Mouse (Mus musculus): Measurements from ENCODE around the gene Rpl36al. TPM values are rescaled to one million over a fixed set of nuclear protein-coding genes. Genes with fewer than 3 reads are reported as not detected.

Rpl36al gene
- polyA plus RNA-seq, 1 experiment from 2014 or later: 768 TPM

DNA sequence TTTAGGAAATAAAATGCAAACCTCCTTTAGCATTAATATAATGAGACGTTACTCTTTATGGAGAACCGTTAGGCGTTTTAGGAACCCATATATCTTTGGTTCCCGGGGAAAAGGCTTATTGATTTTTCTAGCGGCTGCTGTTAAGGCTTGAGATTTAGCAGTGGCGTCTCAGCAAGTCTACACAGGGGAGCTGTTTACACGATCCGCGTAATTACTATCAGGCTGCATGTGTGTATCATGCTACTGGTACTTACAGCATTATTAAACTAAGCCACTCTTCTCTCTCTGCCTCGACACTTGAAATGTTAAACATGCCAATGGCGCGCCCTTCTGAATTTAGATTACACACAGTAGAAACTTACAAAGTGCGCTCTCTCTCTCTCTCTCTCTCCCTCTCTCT is 33.8 kb downstream of the Rpl36al start:
- Histone ChIP-seq H3K4me2 (ENCODE audit: low read length) (no peak overlapping the region), H3K9ac (ENCODE audit: low read depth, low read length) (no peak overlapping the region), H3K27me3 (ENCODE audit: insufficient read depth, low read length) (no peaks in the 10 kb centered on the region), H3K4me3 (replicated peaks; ENCODE audit: low read depth, low read length) (no peak overlapping the region), H3K36me3 (ENCODE audit: insufficient read depth, low read length) (no peaks in the 10 kb centered on the region), H3K4me1 (replicated peaks; ENCODE audit: insufficient read depth, low read length) (no peaks in the 10 kb centered on the region), H3K9me3 (replicated peaks; ENCODE audit: low read length) (no peaks in the 10 kb centered on the region), H3K27ac (no peak overlapping the region)
- no peak for TF ChIP-seq CTCF (IDR thresholded peaks at IDR 0.05; ENCODE audit: low read depth)
- ATAC-seq (replicated peaks; ENCODE audit: low FRiP score, low read depth) (no peak), DNase-seq (ENCODE audit: low spot score) (no peak)
- WGBS: 85% methylated on average over 13 of the region's 13 CpGs

- WGBS: 98% methylated on average over 5 of the region's 5 CpGs
- Histone ChIP-seq H3K27ac (no peak overlapping the region), H3K4me3 (replicated peaks; ENCODE audit: low read depth, low read length) (no peak overlapping the region), H3K36me3 (ENCODE audit: insufficient read depth, low read length) (no peaks in the 10 kb centered on the region), H3K9ac (ENCODE audit: low read depth, low read length) (no peak overlapping the region), H3K4me2 (ENCODE audit: low read length) (no peak overlapping the region), H3K9me3 (replicated peaks; ENCODE audit: low read length) (no peaks in the 10 kb centered on the region), H3K27me3 (ENCODE audit: insufficient read depth, low read length) (no peaks in the 10 kb centered on the region), H3K4me1 (replicated peaks; ENCODE audit: insufficient read depth, low read length) (no peaks in the 10 kb centered on the region)
- no peak for ATAC-seq (replicated peaks; ENCODE audit: low FRiP score, low read depth)
- DNase-seq (ENCODE audit: low spot score): no peak
- no peak for TF ChIP-seq CTCF (IDR thresholded peaks at IDR 0.05; ENCODE audit: low read depth)
These were observed 36.6 kb downstream of the Rpl36al start for GRCm38 (mm10) chr12:69147166-69147735.

GRCm38 (mm10) chr12:69143460-69143859 is 40.4 kb downstream of the Rpl36al start:
- no peak overlapping the region for H3K4me2 ChIP-seq (ENCODE audit: low read length)
- no peak for ATAC-seq (replicated peaks; ENCODE audit: low FRiP score, low read depth)
- WGBS: 88% methylated on average over 6 of the region's 6 CpGs

GRCm38 (mm10) chr12:69139841-69140240 is 44.0 kb downstream of the Rpl36al start:
- WGBS: 89% methylated on average over 7 of the region's 7 CpGs
- Histone ChIP-seq H3K4me2 (ENCODE audit: low read length) (no peak overlapping the region), H3K27ac (no peak overlapping the region), H3K9me3 (replicated peaks; ENCODE audit: low read length) (no peaks in the 10 kb centered on the region), H3K9ac (ENCODE audit: low read depth, low read length) (no peak overlapping the region), H3K4me3 (replicated peaks; ENCODE audit: low read depth, low read length) (no peak overlapping the region), H3K36me3 (ENCODE audit: insufficient read depth, low read length) (no peaks in the 10 kb centered on the region), H3K4me1 (replicated peaks; ENCODE audit: insufficient read depth, low read length) (no peaks in the 10 kb centered on the region), H3K27me3 (ENCODE audit: insufficient read depth, low read length) (no peaks in the 10 kb centered on the region)
- ATAC-seq (replicated peaks; ENCODE audit: low FRiP score, low read depth) (peak; percentile 46; the same call in 1 of the 2 replicates), DNase-seq (ENCODE audit: low spot score) (no peak)
- TF ChIP-seq CTCF (IDR thresholded peaks at IDR 0.05; ENCODE audit: low read depth): no peak

More at GRCm38 (mm10) chr12:69143460-69143859, 40.4 kb downstream of the Rpl36al start:
- Histone ChIP-seq H3K27ac (no peak overlapping the region), H3K36me3 (ENCODE audit: insufficient read depth, low read length) (no peaks in the 10 kb centered on the region), H3K9me3 (replicated peaks; ENCODE audit: low read length) (no peaks in the 10 kb centered on the region), H3K4me1 (replicated peaks; ENCODE audit: insufficient read depth, low read length) (no peaks in the 10 kb centered on the region), H3K4me3 (replicated peaks; ENCODE audit: low read depth, low read length) (no peak overlapping the region), H3K27me3 (ENCODE audit: insufficient read depth, low read length) (no peaks in the 10 kb centered on the region), H3K9ac (ENCODE audit: low read depth, low read length) (no peak overlapping the region)
- TF ChIP-seq CTCF (IDR thresholded peaks at IDR 0.05; ENCODE audit: low read depth): no peak
- no peak for DNase-seq (ENCODE audit: low spot score)

GRCm38 (mm10) chr12:69139201-69139600 is 44.7 kb downstream of the Rpl36al start:
- H3K4me2 ChIP-seq (ENCODE audit: low read length): no peak overlapping the region
- no peak overlapping the region for H3K27ac ChIP-seq
- no peak for ATAC-seq (replicated peaks; ENCODE audit: low FRiP score, low read depth)
- DNase-seq (ENCODE audit: low spot score): no peak
- H3K27me3 ChIP-seq (ENCODE audit: insufficient read depth, low read length): no peaks in the 10 kb centered on the region
- no peaks in the 10 kb centered on the region for H3K9me3 ChIP-seq (replicated peaks; ENCODE audit: low read length)
- no peak for TF ChIP-seq CTCF (IDR thresholded peaks at IDR 0.05; ENCODE audit: low read depth)
- H3K36me3 ChIP-seq (ENCODE audit: insufficient read depth, low read length): no peaks in the 10 kb centered on the region
- H3K9ac ChIP-seq (ENCODE audit: low read depth, low read length): no peak overlapping the region
- no peaks in the 10 kb centered on the region for H3K4me1 ChIP-seq (replicated peaks; ENCODE audit: insufficient read depth, low read length)
- WGBS: 82% methylated on average over 3 of the region's 3 CpGs
- H3K4me3 ChIP-seq (replicated peaks; ENCODE audit: low read depth, low read length): no peak overlapping the region

Small RNA genes within 50 kb of the gene (microRNA-seq; reads per million reads assigned to microRNA genes)
- gene Gm47287 (not detected), gene Gm47295 (not detected)

Other genes starting within 250 kb of the Rpl36al start
- gene Rps29, start 24.9 kb downstream of the Rpl36al start, polyA plus RNA-seq (2015; fragmentation: Nextera tagmentation; extraction: Ambion mirVana): 2,047 and 2,435 TPM in 2 replicates
- 10.7 and 11.5 TPM in 2 replicates for gene Lrr1, start 15.3 kb downstream of the Rpl36al start, polyA plus RNA-seq (2015; fragmentation: Nextera tagmentation; extraction: Ambion mirVana)
- 70.0 and 81.5 TPM in 2 replicates for gene Mgat2, start 74 bp upstream of the Rpl36al start, polyA plus RNA-seq (2015; fragmentation: Nextera tagmentation; extraction: Ambion mirVana)
- 15.2 and 19.8 TPM in 2 replicates for gene Gm49383, start 13.0 kb upstream of the Rpl36al start, polyA plus RNA-seq (2015; fragmentation: Nextera tagmentation; extraction: Ambion mirVana)
- gene Dnaaf2, start 14.3 kb upstream of the Rpl36al start, polyA plus RNA-seq (2015; fragmentation: Nextera tagmentation; extraction: Ambion mirVana): 7.4 and 7.5 TPM in 2 replicates
- gene Gm49384, start 20.2 kb upstream of the Rpl36al start, polyA plus RNA-seq (2015; fragmentation: Nextera tagmentation; extraction: Ambion mirVana): 17.1 and 19.2 TPM in 2 replicates
- gene Pole2, start 44.1 kb upstream of the Rpl36al start, polyA plus RNA-seq (2015; fragmentation: Nextera tagmentation; extraction: Ambion mirVana): 15.3 and 17.7 TPM in 2 replicates
- 14.5 and 15.8 TPM in 2 replicates for gene Klhdc1, start 57.1 kb upstream of the Rpl36al start, polyA plus RNA-seq (2015; fragmentation: Nextera tagmentation; extraction: Ambion mirVana)
- gene Klhdc2, start 112.6 kb upstream of the Rpl36al start, polyA plus RNA-seq (2015; fragmentation: Nextera tagmentation; extraction: Ambion mirVana): 132 and 141 TPM in 2 replicates
- 66.8 and 69.9 TPM in 2 replicates for gene Nemf, start 173.1 kb upstream of the Rpl36al start, polyA plus RNA-seq (2015; fragmentation: Nextera tagmentation; extraction: Ambion mirVana)
- gene Arf6, start 188.1 kb upstream of the Rpl36al start, polyA plus RNA-seq (2015; fragmentation: Nextera tagmentation; extraction: Ambion mirVana): 56.2 and 70.7 TPM in 2 replicates
- gene Gm9887, start 188.4 kb upstream of the Rpl36al start, polyA plus RNA-seq (2015; fragmentation: Nextera tagmentation; extraction: Ambion mirVana): 1.3 and 3.2 TPM in 2 replicates

Data from kidney, postnatal 0 days (tissue).